Mouse (Mus musculus) olfactory bulb, adult 2 months (tissue): ENCODE measurements at regions not wholly inside any gene's neighbourhood (a gene's known extent, or its start where the extent isn't known, plus 50 kb on each side); places are given as distances from the start of the nearest gene placed in this dataset.

ENCODE experiments used
- H3K27ac ChIP-seq: fragments of 200-500 bp; 2 replicates; pipeline ENCODE4 v1.5.1; 2012; ENCODE audit warnings: low read depth, low read length; ENCODE audit not compliant: insufficient read depth
- H3K4me1 ChIP-seq: fragments of 200-500 bp; 2 replicates; pipeline ENCODE4 v1.6.1; 2012; ENCODE audit warnings: low read length; ENCODE audit not compliant: control insufficient read depth, insufficient read depth
- H3K4me3 ChIP-seq: fragments of 200-500 bp; 2 replicates; pipeline ENCODE4 v1.5.1; 2012; ENCODE audit warnings: mild to moderate bottlenecking, low read depth, low read length, moderate library complexity; ENCODE audit not compliant: insufficient read depth
- CTCF ChIP-seq: fragments of 200-500 bp; IDR thresholded peaks from 2 replicates; pipeline ENCODE4 v1.5.1; 2012; ENCODE audit warnings: low read depth, mild to moderate bottlenecking, low read length, moderate library complexity; ENCODE audit not compliant: insufficient read depth
- POLR2A ChIP-seq: fragments of 200-500 bp; IDR thresholded peaks from 2 replicates; pipeline ENCODE4 v1.6.1; 2012; ENCODE audit warnings: mild to moderate bottlenecking, low read depth, low read length, moderate library complexity; ENCODE audit not compliant: insufficient read depth
- WGBS: fragments of 180-500 bp; shearing (Covaris S2); methylation state at CpG from one replicate; pipeline ENCODE4 v1.1.7; 2018; 5-methylcytosine and 5-hydroxymethylcytosine counted together

- Histone ChIP-seq H3K27ac (no peak overlapping the region), H3K4me3 (no peak overlapping the region), H3K4me1 (no peaks in the 10 kb centered on the region)
- TF ChIP-seq CTCF: no peak
- TF ChIP-seq POLR2A: no peak
Observed at GRCm38 (mm10) chr13:26594313-26594712, 175.7 kb downstream of the Hdgfl1 start.

GRCm38 (mm10) chr13:26593750-26594149 lies 176.2 kb downstream of the Hdgfl1 start:
- TF ChIP-seq CTCF (no peak), POLR2A (no peak)
- WGBS: 92% methylated on average over 1 of the region's 1 CpGs
- no peak overlapping the region for H3K4me3 ChIP-seq
- no peaks in the 10 kb centered on the region for H3K4me1 ChIP-seq
- H3K27ac ChIP-seq: no peak overlapping the region

- no peak for TF ChIP-seq CTCF
- WGBS: 54% methylated on average over 2 of the region's 2 CpGs
- Histone ChIP-seq H3K4me1 (no peaks in the 10 kb centered on the region), H3K27ac (no peak overlapping the region), H3K4me3 (no peak overlapping the region)
Observed at GRCm38 (mm10) chr13:26575890-26576543, 193.9 kb downstream of the Hdgfl1 start.

- 26% methylated on average over 4 of the region's 4 CpGs for WGBS
Observed at GRCm38 (mm10) chr13:26569422-26569821, 200.5 kb downstream of the Hdgfl1 start.

GRCm38 (mm10) chr13:26564941-26565862 lies 204.8 kb downstream of the Hdgfl1 start:
- H3K4me1 ChIP-seq: peaks cover 2% of the 10 kb centered on the region; the same call in 1 of the 2 replicates
- H3K27ac ChIP-seq: no peak overlapping the region
- H3K4me3 ChIP-seq: no peak overlapping the region
- WGBS: 88% methylated on average over 7 of the region's 7 CpGs
- no peak for TF ChIP-seq POLR2A
- no peak for TF ChIP-seq CTCF

More at GRCm38 (mm10) chr13:26569422-26569821, 200.5 kb downstream of the Hdgfl1 start:
- peaks cover 2% of the 10 kb centered on the region; the same call in 1 of the 2 replicates for H3K4me1 ChIP-seq
- H3K27ac ChIP-seq: no peak overlapping the region
- no peak overlapping the region for H3K4me3 ChIP-seq
- TF ChIP-seq POLR2A (no peak), CTCF (no peak)

- 53% methylated on average over 1 of the region's 1 CpGs for WGBS
- no peak overlapping the region for H3K27ac ChIP-seq
- H3K4me3 ChIP-seq: no peak overlapping the region
- no peaks in the 10 kb centered on the region for H3K4me1 ChIP-seq
- no peak for TF ChIP-seq POLR2A
- no peak for TF ChIP-seq CTCF
Observed at GRCm38 (mm10) chr13:26558366-26558765, 211.6 kb downstream of the Hdgfl1 start.

- TF ChIP-seq POLR2A (no peak), CTCF (no peak)
- Histone ChIP-seq H3K4me1 (no peaks in the 10 kb centered on the region), H3K4me3 (no peak overlapping the region), H3K27ac (no peak overlapping the region)
- WGBS: 63% methylated on average over 6 of the region's 6 CpGs
Observed at GRCm38 (mm10) chr13:26554266-26554665, 215.7 kb downstream of the Hdgfl1 start.

- H3K4me1 ChIP-seq: no peaks in the 10 kb centered on the region
- no peak overlapping the region for H3K27ac ChIP-seq
- H3K4me3 ChIP-seq: no peak overlapping the region
- WGBS: 95% methylated on average over 3 of the region's 3 CpGs
- TF ChIP-seq CTCF: no peak
- TF ChIP-seq POLR2A: no peak
Observed at GRCm38 (mm10) chr13:26552122-26552521, 217.8 kb downstream of the Hdgfl1 start.

GRCm38 (mm10) chr13:26538928-26539327 lies 231.0 kb downstream of the Hdgfl1 start:
- TF ChIP-seq CTCF (no peak), POLR2A (no peak)

More at GRCm38 (mm10) chr13:26538928-26539327, 231.0 kb downstream of the Hdgfl1 start:
- Histone ChIP-seq H3K4me1 (no peaks in the 10 kb centered on the region), H3K27ac (no peak overlapping the region), H3K4me3 (no peak overlapping the region)
- 80% methylated on average over 1 of the region's 1 CpGs for WGBS
